Mouse (Mus musculus) lung, postnatal 25 days (tissue): ENCODE data around the gene Syce2.

Experiments
- DNase-seq: peaks from one replicate; pipeline ENCODE4 v3.0.0; 2022; ENCODE audit warnings: low spot score

Gene Syce2

GRCm38 (mm10) chr8:84844397-84845070, 27.4 kb upstream of the Syce2 start:
- no peak for DNase-seq

GRCm38 (mm10) chr8:84845355-84846093, 26.4 kb upstream of the Syce2 start:
- DNase-seq = peak; percentile 41

- no peak for DNase-seq
Observed at GRCm38 (mm10) chr8:84846094-84846721, 25.7 kb upstream of the Syce2 start.

- peak; percentile 100 for DNase-seq
Observed at GRCm38 (mm10) chr8:84846722-84847572, 25.0 kb upstream of the Syce2 start, which contains the start of gene Calr. TSS of gene Calr (minus strand) at chr8:84846934.

DNA sequence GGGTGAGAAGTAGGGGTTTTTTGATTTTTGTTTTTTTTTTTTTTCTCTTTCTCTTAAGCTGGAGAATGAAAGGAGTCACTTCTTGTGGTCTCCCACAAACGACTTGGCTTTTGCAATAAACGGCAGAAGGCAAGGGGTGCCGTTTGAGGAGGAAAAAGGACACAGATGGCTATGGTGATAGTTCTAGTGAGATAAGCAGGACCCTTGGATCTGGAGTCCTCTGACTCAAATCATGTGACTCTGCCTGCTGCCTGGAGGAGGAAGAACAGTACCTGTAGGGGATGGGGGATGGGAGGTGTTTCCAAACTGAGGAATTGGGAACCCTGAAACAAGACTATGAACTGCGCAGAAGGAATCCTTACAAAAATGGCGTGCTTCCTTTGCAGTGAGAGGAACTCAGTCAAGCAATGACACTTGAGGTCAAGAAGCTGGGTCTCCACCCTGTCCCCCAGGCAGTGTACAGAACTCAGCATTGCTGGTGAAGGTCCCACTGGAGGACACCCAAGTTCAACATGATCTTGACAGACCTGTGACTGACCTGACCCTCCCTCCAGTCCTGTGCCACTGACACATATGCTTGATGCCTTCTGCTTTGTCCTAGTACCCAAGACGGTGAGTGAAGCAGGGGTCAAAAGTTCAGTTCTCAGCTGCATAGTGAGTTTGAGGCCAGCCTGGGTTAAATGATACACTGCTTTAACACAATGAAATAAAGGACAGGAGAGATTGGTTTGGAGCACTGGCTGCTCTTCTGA, 24.1 kb upstream of the Syce2 start:
- DNase-seq = peak; percentile 18

DNA sequence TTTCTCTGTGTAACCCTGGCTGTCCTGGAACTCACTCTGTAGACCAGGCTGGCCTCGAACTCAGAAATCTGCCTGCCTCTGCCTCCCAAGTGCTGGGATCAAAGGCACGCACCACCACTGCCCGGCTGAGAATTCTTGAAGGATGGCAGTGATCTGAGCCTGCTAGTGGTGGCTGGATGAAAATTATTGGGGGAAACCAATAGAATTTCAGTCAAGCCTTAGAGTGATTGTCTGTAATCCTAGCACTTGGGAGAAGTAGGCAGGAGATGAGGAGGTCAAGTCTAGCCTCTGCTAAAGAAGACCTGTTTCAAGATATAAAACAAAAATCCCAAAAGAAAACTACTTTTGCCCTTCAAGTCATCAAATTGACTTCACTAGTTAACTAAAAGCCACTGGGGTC, 15.5 kb upstream of the Syce2 start:
- no peak for DNase-seq

- peak; percentile 94 for DNase-seq
Observed at GRCm38 (mm10) chr8:84856864-84857441, 15.0 kb upstream of the Syce2 start, which contains the start of gene Farsa. TSS of gene Farsa (plus strand) at chr8:84856989.

GRCm38 (mm10) chr8:84872309-84872965, 526 bp downstream of the Syce2 start:
- peak; percentile 12 for DNase-seq

DNA sequence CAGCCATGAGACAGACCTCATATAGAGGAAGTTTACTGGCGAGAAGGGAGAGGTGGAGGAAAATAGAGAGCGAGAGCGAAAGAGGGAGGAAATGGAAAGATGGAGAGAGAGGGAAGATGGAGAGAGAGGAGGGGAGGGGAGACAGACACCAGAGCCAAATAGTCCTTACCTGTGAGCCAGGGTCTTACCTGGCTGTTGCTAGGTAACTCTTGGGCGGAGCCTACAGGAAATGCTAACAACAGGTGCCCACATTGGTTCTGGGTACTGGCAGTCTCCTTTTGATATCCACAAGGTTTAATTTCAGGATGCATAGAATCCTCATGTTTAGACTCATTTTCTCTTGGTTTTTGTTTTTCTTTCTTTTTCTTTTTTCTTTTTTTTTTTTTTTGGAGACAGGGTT, 1.1 kb downstream of the Syce2 start:
- DNase-seq = no peak

DNA sequence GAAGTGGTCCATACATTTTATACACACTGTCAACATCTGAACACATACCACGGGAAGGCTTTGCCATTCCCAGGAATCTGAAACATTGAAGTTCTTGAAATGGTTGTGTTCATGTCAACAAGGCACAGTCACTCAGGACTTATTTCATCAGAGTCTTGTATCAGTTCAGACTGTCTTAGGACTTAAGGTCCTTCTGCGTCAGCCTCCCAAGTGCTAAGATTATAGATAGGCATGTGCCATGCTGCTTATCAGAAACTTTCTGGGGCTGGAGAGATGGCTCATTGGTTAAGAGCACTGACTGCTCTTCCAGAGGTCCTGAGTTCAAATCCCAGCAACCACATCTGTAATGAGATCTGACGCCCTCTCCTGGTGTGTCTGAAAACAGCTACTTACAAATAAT, 2.4 kb downstream of the Syce2 start:
- no peak for DNase-seq

DNA sequence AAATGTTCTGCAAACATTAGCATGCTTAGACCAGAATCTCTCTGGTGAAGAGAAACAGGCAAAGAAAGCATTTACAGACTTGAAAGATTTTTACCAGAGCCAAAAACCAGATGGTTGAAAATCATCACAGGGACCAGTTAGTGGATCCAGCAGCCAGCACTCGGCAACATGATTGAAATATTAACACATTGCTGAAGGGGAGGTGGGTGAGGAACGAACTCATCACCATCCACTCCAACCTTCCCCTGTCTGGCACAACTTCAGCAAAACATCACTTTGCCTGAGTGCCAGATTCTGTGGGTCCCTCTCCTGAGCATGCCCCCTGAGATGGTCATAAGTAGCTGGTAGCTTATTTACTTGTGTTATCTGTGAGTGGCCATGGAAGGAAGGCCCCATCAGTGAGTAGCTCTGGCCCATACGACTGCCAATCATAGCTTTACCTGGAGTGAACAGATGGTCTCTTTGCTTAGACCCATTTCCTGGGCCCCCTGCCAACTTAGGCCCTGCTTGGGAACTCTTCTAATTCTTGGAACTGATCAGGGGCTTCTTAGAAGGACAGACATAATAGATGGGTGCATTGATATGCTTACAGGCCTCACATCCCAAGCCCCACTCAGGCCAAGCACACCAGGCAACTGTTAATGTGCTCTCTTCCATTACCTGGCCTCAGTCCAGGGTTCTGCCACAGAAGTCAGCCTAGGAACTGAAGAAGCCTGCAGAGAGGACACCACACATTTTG, 5.6 kb downstream of the Syce2 start:
- DNase-seq = no peak

DNA sequence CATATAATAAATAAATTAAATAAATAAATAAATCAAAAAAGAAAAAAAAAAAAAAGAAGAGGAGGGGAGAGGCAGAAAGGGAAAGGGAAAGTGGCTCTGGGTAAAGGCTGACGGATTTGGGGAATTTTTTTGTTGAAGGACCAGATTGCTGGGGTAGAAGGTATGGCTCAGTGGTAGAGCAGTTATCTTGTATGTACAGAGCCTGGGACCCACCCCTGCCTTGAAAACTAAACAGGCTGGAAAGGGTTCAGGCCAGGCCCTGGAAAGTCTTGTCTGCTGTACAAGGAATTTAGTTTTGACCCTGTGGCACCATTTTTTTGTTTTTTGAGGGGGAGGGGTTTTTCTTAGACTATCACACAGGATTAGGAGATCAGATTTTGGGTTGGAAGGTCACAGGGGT, 7.0 kb downstream of the Syce2 start:
- DNase-seq = no peak

- DNase-seq = no peak
Observed at GRCm38 (mm10) chr8:84884728-84885127, 12.8 kb downstream of the Syce2 start.

DNA sequence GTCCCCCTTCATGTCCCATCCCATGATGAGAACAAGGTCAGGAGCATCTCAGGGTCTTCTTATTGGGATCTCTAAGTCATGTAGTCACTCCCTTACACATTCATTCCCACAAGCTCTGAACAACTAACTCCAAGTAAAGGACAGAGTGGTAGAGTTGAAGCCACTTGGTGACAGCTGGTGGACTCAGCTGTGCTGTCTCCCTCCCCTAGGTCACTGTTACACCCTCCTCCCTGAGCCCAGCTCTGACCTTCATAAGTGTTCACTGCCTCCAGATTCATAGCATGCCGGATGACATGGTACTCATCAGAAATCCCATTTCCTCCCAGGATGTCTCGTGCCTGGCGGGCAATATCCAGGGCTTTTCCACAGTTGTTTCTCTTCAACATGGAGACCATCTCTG, 16.4 kb downstream of the Syce2 start:
- DNase-seq = no peak

GRCm38 (mm10) chr8:84889141-84889540, 17.2 kb downstream of the Syce2 start:
- DNase-seq = no peak

- DNase-seq = no peak
Observed at GRCm38 (mm10) chr8:84892993-84893708, 21.2 kb downstream of the Syce2 start.

DNA sequence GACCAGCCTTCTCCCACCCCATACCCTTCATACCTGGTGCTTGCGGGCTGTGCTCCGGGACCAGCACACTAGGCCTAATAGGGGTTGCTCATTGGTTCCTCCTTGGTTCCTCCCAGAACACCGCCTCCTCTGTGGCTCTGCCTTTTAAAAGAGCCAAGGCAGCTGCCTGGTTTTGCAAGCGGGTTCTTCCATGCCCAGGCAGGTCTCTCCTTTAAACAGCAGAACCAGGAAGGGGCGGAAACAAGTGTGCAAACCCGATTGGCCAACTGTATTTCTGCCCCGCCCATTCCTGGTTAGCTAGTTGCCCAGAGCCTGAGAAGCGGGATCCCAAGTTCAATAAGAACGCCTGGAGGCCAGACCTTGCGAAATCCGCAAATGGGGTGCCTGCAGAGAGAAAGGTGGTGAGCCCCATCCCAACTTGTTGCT, 21.8 kb downstream of the Syce2 start, which contains the start of gene Gcdh:
Gene Gcdh, minus strand, starts transcription at position 213 of the 426 bp plus-strand sequence.
- peak; percentile 98 for DNase-seq

DNA sequence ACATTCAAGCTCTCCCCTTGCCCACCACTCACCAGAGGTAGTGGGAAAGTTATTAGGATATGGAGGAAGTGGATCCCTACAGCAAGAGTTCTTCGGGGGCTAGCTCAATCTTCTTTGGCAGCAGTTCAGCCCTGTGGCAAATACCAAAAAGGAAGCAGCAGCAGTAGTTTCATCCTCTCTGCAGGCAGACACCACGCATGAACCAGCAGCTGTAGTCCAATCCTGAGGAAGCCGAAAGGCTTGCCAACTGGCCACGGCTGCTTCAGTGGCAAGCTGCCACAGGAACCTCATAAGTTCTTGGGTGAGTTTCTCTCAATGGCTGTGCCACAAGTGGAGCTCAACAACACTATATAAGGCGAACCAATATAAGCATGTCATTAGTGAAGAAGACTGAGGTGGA, 24.1 kb downstream of the Syce2 start:
- no peak for DNase-seq

GRCm38 (mm10) chr8:84901071-84901470, 29.2 kb downstream of the Syce2 start:
- no peak for DNase-seq
